Mouse (Mus musculus) erythroblast, embryonic 14.5 days (primary cell): ENCODE measurements around the gene Rbx1. TPM values are rescaled to one million over a fixed set of nuclear protein-coding genes. Genes with fewer than 3 reads are reported as not detected.
A peak's percentile ranks its signal among the peaks of the same experiment; 100 is the strongest.

ENCODE experiments used
- H3K27me3 ChIP-seq: 2 replicates; pipeline ENCODE4 v1.6.1; 2012; ENCODE audit warnings: inconsistent platforms; ENCODE audit not compliant: control insufficient read depth
- H3K36me3 ChIP-seq: 2 replicates; pipeline ENCODE4 v1.6.1; 2012; ENCODE audit warnings: mild to moderate bottlenecking, inconsistent platforms; ENCODE audit not compliant: control insufficient read depth
- H3K4me1 ChIP-seq: 2 replicates; pipeline ENCODE4 v1.6.1; 2012; ENCODE audit warnings: inconsistent platforms; ENCODE audit not compliant: control insufficient read depth
- H3K4me3 ChIP-seq: replicated peaks from 2 replicates; pipeline ENCODE3; 2012; ENCODE audit warnings: moderate library complexity, mild to moderate bottlenecking, inconsistent platforms
- H3K9me3 ChIP-seq: 2 replicates; pipeline ENCODE4 v1.6.1; 2012; ENCODE audit warnings: low read length, inconsistent platforms, mixed read lengths; ENCODE audit not compliant: control insufficient read depth
- GATA1 ChIP-seq: IDR thresholded peaks from 2 replicates; pipeline ENCODE4 v1.6.1; 2012; ENCODE audit warnings: low read length, inconsistent platforms, mixed read lengths
- TAL1 ChIP-seq: IDR thresholded peaks from 3 replicates; pipeline ENCODE4 v1.6.1; 2012; ENCODE audit warnings: low read length, inconsistent platforms, mixed read lengths
- polyA plus RNA-seq: library from polyadenylated mRNA; stranded (reverse); fragments of >175 nt; gene quantifications from 2 replicates; pipeline ENCODE4 v1.2.3, GENCODE M21; 2012

Rbx1 gene
- polyA plus RNA-seq, 1 experiment: 2.0 TPM

DNA sequence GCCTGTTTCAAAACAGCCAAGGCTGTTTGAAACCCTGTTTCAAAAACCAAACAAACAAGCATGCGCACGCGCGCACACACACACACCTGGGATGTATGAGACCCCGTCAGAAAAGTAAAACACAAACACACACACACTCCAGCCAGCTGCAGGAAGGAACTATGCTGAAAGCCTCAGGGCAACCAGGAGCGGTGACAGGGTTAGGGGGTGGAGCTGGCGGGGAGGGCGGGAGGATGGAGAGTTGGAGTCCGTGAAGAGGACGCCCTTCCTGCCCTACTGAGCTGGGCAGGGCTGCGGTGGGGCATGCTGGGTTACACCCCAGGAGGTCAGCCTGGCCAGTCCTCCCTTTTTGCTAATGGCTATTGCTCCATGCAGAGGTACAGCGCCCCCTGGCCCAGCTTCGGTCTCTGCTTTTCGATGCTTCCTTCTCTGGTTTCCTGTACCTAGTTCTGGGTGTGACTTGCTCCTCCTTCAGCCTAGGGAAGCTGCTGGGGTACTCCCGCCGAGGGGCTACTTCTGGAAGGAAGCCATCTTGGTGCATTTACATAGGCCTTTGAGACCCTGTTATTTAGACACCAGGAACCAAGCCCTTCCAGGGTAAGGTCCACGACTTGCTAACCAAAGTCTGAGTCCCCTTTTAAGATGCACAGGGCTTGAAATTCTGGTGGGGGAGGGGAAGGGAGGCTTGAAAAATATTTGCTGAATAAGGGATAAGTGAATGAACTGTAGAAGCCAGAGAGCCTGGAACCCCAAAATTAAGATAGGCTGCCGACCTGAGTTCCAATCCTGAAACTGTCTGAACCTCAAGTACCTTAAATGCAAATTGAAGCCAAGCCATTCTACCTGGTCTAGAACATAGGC is 48.2 kb downstream of the Rbx1 start:
- Histone ChIP-seq H3K27me3 (no peaks in the 10 kb centered on the region; the same call in 1 of the 2 replicates), H3K4me1 (peaks cover 18% of the 10 kb centered on the region), H3K36me3 (no peaks in the 10 kb centered on the region), H3K9me3 (no peaks in the 10 kb centered on the region), H3K4me3 (peak overlapping the region; percentile 59)
- no peak for TF ChIP-seq TAL1
- no peak for TF ChIP-seq GATA1

GRCm38 (mm10) chr15:81515221-81515620 is 49.1 kb downstream of the Rbx1 start:
- no peak overlapping the region for H3K4me3 ChIP-seq

DNA sequence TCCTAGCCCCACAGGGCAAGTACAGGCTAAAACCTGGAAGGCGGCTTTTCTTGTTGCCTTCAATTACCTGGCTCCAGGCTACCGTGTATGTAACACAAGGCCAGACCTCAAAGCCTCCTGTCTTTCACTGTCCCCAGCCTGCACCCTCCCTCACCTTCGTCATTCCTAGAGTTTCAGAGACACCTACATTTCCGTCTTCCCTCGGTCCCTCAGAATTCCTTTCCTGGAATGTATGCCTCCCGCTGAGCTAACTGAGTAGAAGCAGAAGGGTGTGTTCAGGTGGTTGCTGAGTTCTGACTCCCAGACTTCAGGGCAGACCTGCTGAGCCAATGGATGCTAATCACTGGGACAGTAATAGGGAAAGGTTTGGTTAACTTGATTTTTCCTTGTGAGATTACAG is 51.9 kb downstream of the Rbx1 start:
- peaks cover 31% of the 10 kb centered on the region for H3K4me1 ChIP-seq
- no peaks in the 10 kb centered on the region for H3K36me3 ChIP-seq
- no peaks in the 10 kb centered on the region for H3K9me3 ChIP-seq
- TF ChIP-seq GATA1 (no peak), TAL1 (no peak)
- no peak overlapping the region for H3K4me3 ChIP-seq
- peaks cover 2% of the 10 kb centered on the region for H3K27me3 ChIP-seq

More at GRCm38 (mm10) chr15:81515221-81515620, 49.1 kb downstream of the Rbx1 start:
- H3K36me3 ChIP-seq: no peaks in the 10 kb centered on the region
- no peaks in the 10 kb centered on the region for H3K9me3 ChIP-seq
- TF ChIP-seq GATA1 (no peak), TAL1 (no peak)
- peaks cover 18% of the 10 kb centered on the region for H3K4me1 ChIP-seq
- H3K27me3 ChIP-seq: no peaks in the 10 kb centered on the region; the same call in 1 of the 2 replicates

GRCm38 (mm10) chr15:81518761-81519160 is 52.7 kb downstream of the Rbx1 start:
- Histone ChIP-seq H3K4me3 (no peak overlapping the region), H3K4me1 (peaks cover 38% of the 10 kb centered on the region), H3K27me3 (peaks cover 9% of the 10 kb centered on the region), H3K36me3 (no peaks in the 10 kb centered on the region), H3K9me3 (no peaks in the 10 kb centered on the region)
- TF ChIP-seq TAL1 (no peak), GATA1 (no peak)

DNA sequence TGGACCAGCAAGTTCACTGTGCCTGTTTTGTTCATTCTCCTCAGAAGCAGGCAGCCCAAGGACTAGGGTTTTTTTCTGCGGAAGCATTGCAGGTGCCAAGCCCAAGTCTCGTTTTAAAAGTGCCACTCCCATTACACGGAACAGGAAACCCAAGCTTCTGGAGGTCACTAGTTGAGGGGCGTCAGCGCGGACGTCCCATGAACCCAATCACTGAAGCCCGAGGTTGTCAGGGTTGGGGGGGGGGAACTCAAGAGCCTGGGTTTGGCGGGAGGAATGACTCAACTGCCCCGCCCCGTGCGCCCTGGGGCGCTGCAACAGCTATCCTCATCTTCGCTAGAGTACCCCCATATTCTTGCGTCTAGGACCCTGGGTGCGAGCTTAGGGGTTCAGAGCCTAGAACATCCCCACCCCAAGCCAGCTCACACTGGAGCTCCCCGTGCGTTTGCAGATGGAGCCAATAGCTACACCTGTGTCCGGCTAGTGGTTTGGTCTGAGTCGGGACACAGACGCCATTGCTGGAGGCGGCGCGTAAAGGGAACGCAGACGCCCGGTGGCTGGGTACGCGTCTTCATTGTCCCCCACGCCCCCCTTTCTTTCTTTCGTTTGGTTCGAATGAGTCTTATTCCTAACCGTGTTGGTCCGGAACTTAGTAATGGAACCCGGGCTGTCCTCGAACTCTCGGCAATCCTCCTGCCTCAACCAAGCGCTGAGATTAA is 56.1 kb downstream of the Rbx1 start:
- H3K9me3 ChIP-seq: no peaks in the 10 kb centered on the region
- TF ChIP-seq TAL1 (no peak), GATA1 (no peak)

DNA sequence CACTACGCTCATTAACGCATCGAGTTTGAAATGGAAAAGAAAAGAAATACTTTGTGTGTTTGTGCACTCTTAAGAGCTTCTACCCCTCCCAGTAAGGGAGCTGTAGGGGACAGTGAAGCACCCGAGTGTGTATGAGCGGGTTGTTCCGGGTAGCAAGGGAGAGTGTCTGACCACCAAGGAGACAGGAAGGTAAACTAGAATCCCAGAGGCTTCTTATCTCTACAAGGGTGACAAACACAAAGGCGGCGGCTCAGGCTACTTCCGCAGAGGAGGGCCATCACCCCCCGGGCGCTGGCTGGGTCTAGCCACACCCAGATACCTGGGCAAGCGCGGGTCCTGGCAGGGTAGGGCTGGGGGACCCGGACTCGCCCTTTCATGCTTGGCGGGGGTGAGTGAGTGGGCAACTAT is 56.7 kb downstream of the Rbx1 start:
- no peaks in the 10 kb centered on the region for H3K36me3 ChIP-seq
- TF ChIP-seq GATA1 (0 out of 2 replicates have a peak, but pooled peaks have one; percentile 21), TAL1 (no peak)
- no peaks in the 10 kb centered on the region for H3K9me3 ChIP-seq
- H3K4me3 ChIP-seq: peak overlapping the region; percentile 76
- peaks cover 24% of the 10 kb centered on the region for H3K27me3 ChIP-seq
- peaks cover 27% of the 10 kb centered on the region for H3K4me1 ChIP-seq

More for the DNA sequence above, 56.1 kb downstream of the Rbx1 start:
- H3K4me3 ChIP-seq: peak overlapping the region; percentile 76
- H3K4me1 ChIP-seq: peaks cover 26% of the 10 kb centered on the region
- peaks cover 24% of the 10 kb centered on the region for H3K27me3 ChIP-seq
- no peaks in the 10 kb centered on the region for H3K36me3 ChIP-seq

DNA sequence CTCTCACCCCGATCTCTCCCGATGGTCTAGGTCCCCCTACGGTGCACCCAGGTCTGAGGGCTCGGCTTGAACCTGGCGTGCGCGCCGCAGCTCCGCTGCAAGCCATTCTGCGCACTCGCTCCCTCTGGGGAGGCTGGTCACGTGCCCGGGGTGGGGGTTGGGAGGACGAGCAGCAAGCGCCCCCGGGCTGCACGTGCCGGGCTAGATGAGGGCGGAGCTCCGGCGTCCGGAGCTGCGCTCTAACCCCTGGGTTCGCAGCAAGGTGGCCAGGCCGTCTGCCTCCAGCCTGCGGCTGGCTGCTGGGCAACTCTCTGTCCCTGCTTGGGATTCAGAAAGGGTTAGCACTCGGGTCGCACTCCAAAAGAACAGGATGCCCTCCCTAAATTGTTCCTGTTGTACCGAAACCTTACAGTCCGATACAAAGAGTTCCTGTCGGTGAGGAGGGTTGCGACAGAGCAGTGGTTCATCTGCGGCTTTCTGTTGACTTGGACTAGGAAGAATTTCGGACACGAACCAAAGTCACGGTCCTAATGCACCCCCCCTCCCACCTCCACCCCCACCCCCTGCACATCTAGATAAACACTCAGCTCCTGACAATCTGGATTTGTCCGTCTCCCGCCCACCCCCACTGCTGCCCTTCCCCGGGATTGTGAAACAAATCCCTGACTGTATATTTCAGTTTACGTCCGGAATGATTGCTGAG is 57.2 kb downstream of the Rbx1 start:
- TF ChIP-seq TAL1 (no peak), GATA1 (no peak)
- Histone ChIP-seq H3K4me1 (peaks cover 32% of the 10 kb centered on the region), H3K36me3 (no peaks in the 10 kb centered on the region), H3K9me3 (no peaks in the 10 kb centered on the region), H3K4me3 (peak overlapping the region; percentile 76), H3K27me3 (peaks cover 24% of the 10 kb centered on the region)

GRCm38 (mm10) chr15:81523901-81524300 is 57.8 kb downstream of the Rbx1 start:
- Histone ChIP-seq H3K4me3 (peak overlapping the region; percentile 76), H3K4me1 (peaks cover 38% of the 10 kb centered on the region), H3K27me3 (peaks cover 24% of the 10 kb centered on the region), H3K36me3 (no peaks in the 10 kb centered on the region), H3K9me3 (no peaks in the 10 kb centered on the region)
- TF ChIP-seq TAL1: no peak
- TF ChIP-seq GATA1: no peak

Other genes starting within 250 kb of the Rbx1 start
- gene Mchr1, start 230.8 kb upstream of the Rbx1 start, polyA plus RNA-seq: not detected in 2 replicates
- 0.42 and 0.54 TPM in 2 replicates for gene Slc25a17, start 105.5 kb upstream of the Rbx1 start, polyA plus RNA-seq
- gene St13, start 66.2 kb upstream of the Rbx1 start, polyA plus RNA-seq: 4.7 and 4.8 TPM in 2 replicates
- 0.03 and 0.06 TPM in 2 replicates for gene Xpnpep3, start 66.2 kb upstream of the Rbx1 start, polyA plus RNA-seq
- 0.03 and 0.04 TPM in 2 replicates for gene Dnajb7, start 58.0 kb upstream of the Rbx1 start, polyA plus RNA-seq
- 2.2 and 2.4 TPM in 2 replicates for gene Ep300, start 119.1 kb downstream of the Rbx1 start, polyA plus RNA-seq
- 0.52 and 0.74 TPM in 2 replicates for gene L3mbtl2, start 197.6 kb downstream of the Rbx1 start, polyA plus RNA-seq
- 0.03 TPM in 1 of 2 replicates, not detected in the other for gene Chadl, start 231.0 kb downstream of the Rbx1 start, polyA plus RNA-seq